28 mouse cellular contexts compared by ENCODE assay signal in genomic region chr5:140171710-140172109, GRCm38 (mm10).
"Had no signal": no experiment of that assay in that cellular context is flagged by ENCODE, and none has a peak within 500 bp of the region (broad histone marks: within the 10 kb centered on the region; RNA-seq: fewer than 3 reads in every experiment).

No protein-coding gene starts in this region.

- H3K4me3 ChIP-seq: embryonic facial prominence, embryonic 10.5 days; embryonic facial prominence, embryonic 12.5 days; embryonic facial prominence, embryonic 13.5 days; embryonic facial prominence, embryonic 15.5 days; erythroblast, embryonic 14.5 days; forebrain, embryonic 10.5 days; forebrain, embryonic 12.5 days; forebrain, embryonic 13.5 days; forebrain, embryonic 15.5 days; gastrocnemius, adult 2 months had no signal

- H3K9me3 ChIP-seq: embryonic facial prominence, embryonic 10.5 days; embryonic facial prominence, embryonic 12.5 days; embryonic facial prominence, embryonic 13.5 days; embryonic facial prominence, embryonic 15.5 days; forebrain, embryonic 10.5 days; forebrain, embryonic 12.5 days; forebrain, embryonic 13.5 days; forebrain, embryonic 15.5 days had no signal

- DNase-seq: cerebellum, adult 2 months; cerebellum, adult 8-10 months; cerebellum, adult 9-10 months; cerebellum, adult 9-11 months; cerebellum, postnatal 10 days; cerebellum, postnatal 14 days; cerebellum, postnatal 25 days; cerebellum, postnatal 36 days; embryo, embryonic 11 days; forebrain, postnatal 0 days; gastrocnemius, adult 2 months; gastrocnemius, postnatal 10 days; gastrocnemius, postnatal 14 days; gastrocnemius, postnatal 25 days; gastrocnemius, postnatal 36 days; heart, adult 11 months; heart, adult 18-20 months had no signal

- H3K27ac ChIP-seq: embryonic facial prominence, embryonic 10.5 days; embryonic facial prominence, embryonic 12.5 days; embryonic facial prominence, embryonic 13.5 days; embryonic facial prominence, embryonic 15.5 days; forebrain, embryonic 10.5 days; forebrain, embryonic 12.5 days; forebrain, embryonic 13.5 days; forebrain, embryonic 15.5 days; gastrocnemius, adult 2 months had no signal

- H3K4me2 ChIP-seq: embryonic facial prominence, embryonic 12.5 days; embryonic facial prominence, embryonic 13.5 days; embryonic facial prominence, embryonic 15.5 days; forebrain, embryonic 12.5 days; forebrain, embryonic 13.5 days; forebrain, embryonic 15.5 days had no signal

- H3K27me3 ChIP-seq: embryonic facial prominence, embryonic 12.5 days; embryonic facial prominence, embryonic 13.5 days; embryonic facial prominence, embryonic 15.5 days; forebrain, embryonic 12.5 days; forebrain, embryonic 13.5 days; forebrain, embryonic 15.5 days had no signal

- H3K9ac ChIP-seq: embryonic facial prominence, embryonic 12.5 days; embryonic facial prominence, embryonic 13.5 days; embryonic facial prominence, embryonic 15.5 days; forebrain, embryonic 12.5 days; forebrain, embryonic 13.5 days; forebrain, embryonic 15.5 days; forebrain, postnatal 0 days had no signal

- ATAC-seq: forebrain, embryonic 13.5 days; forebrain, embryonic 14.5 days; forebrain, embryonic 15.5 days; forebrain, embryonic 16.5 days; forebrain, postnatal 0 days had no signal

- H3K36me3 ChIP-seq: embryonic facial prominence, embryonic 10.5 days; embryonic facial prominence, embryonic 12.5 days; embryonic facial prominence, embryonic 13.5 days; embryonic facial prominence, embryonic 15.5 days; forebrain, embryonic 10.5 days; forebrain, embryonic 12.5 days; forebrain, embryonic 15.5 days had no signal
